Mouse (Mus musculus): Measurements from ENCODE around the gene Slc16a6.

DNA sequence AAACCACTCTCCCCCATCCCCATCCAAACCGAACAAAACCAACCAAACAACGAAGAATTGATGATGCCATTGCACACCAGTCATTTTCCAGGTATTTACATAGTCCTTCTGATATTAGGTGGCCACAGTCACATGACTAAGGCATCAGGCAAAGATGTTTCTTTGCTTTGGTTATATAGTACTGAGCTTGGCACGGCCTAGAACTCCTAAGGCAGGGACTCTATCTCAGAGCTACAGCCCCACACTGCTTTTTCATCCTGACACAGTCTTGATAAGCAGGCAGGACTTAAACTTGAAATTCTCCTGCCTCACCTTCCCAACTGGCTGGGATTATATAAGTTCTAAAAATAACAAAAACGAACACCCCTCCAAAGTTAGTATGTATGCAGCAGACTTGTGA is 8.3 kb downstream of the Slc16a6 start:
- no peak for TF ChIP-seq CTCF (IDR thresholded peaks at IDR 0.05; ENCODE audit: low read depth, low read length)
- TF ChIP-seq POLR2A (IDR thresholded peaks at IDR 0.05; ENCODE audit: extremely low read depth, insufficient read depth, low read length): no peak

Data from liver, adult 2 months (tissue).